Mouse (Mus musculus): ENCODE results near the gene 4930442H23Rik.

The 4930442H23Rik gene

GRCm38 (mm10) chr10:81145307-81145706 is 38.3 kb downstream of the 4930442H23Rik start:
- DNase-seq (ENCODE audit: low spot score in 2 of 2), result no peak

DNA sequence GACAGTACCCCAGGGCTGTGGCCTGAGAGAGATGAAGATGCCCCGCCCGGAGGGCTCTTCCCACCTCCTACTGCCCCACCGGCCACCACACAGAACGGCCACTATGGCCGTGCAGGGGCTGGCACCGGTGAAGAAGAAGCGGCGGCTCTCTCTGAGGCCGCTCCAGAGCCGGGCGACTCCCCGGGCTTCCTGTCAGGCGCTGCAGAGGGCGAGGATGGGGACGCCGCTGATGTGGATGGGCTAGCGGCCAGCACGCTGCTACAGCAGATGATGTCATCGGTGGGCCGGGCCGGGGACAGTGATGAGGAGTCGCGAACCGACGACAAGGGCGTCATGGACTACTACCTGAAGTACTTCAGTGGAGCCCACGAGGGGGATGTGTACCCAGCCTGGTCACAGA is 39.0 kb downstream of the 4930442H23Rik start:
- no peak for DNase-seq (ENCODE audit: low spot score in 2 of 2)

- no peak for DNase-seq (ENCODE audit: low spot score in 2 of 2)
Observed at GRCm38 (mm10) chr10:81143845-81144437, 39.7 kb downstream of the 4930442H23Rik start.

DNA sequence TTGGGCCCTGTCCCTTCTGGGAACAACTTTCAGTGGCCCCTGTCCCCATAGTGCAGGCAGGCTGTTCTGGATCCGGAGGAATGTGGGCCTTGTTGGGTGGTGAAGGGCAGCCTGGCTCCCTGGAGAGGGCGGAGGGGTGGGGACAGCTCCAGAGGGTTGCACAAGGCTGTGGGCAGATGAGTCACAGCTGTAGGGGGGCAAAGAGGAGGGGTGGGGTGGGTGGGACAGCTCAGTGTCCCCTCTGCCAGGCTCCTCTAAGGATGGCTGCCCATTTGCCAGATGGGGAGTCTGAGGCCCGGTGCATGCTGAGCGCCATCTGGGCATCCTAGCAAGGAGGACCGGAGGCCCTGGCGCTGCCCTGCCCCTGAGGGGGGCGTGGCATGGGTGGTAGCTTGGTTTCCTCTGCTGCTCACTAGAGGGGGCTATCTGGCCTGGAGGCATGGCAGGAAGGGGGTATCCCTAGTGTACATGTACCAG is 40.5 kb downstream of the 4930442H23Rik start:
- no peak for DNase-seq (ENCODE audit: low spot score in 2 of 2)

GRCm38 (mm10) chr10:81142551-81142981 is 41.1 kb downstream of the 4930442H23Rik start:
- no peak for DNase-seq (ENCODE audit: low spot score in 2 of 2)

GRCm38 (mm10) chr10:81141455-81142210 is 42.0 kb downstream of the 4930442H23Rik start:
- no peak for DNase-seq (ENCODE audit: low spot score in 2 of 2)

GRCm38 (mm10) chr10:81140717-81141454 is 42.8 kb downstream of the 4930442H23Rik start:
- no peak for DNase-seq (ENCODE audit: low spot score in 2 of 2)

- no peak for DNase-seq (ENCODE audit: low spot score in 2 of 2)
Observed at GRCm38 (mm10) chr10:81140005-81140404, 43.6 kb downstream of the 4930442H23Rik start.

- no peak for DNase-seq (ENCODE audit: low spot score in 2 of 2)
Observed at GRCm38 (mm10) chr10:81139529-81139846, 44.2 kb downstream of the 4930442H23Rik start.

DNA sequence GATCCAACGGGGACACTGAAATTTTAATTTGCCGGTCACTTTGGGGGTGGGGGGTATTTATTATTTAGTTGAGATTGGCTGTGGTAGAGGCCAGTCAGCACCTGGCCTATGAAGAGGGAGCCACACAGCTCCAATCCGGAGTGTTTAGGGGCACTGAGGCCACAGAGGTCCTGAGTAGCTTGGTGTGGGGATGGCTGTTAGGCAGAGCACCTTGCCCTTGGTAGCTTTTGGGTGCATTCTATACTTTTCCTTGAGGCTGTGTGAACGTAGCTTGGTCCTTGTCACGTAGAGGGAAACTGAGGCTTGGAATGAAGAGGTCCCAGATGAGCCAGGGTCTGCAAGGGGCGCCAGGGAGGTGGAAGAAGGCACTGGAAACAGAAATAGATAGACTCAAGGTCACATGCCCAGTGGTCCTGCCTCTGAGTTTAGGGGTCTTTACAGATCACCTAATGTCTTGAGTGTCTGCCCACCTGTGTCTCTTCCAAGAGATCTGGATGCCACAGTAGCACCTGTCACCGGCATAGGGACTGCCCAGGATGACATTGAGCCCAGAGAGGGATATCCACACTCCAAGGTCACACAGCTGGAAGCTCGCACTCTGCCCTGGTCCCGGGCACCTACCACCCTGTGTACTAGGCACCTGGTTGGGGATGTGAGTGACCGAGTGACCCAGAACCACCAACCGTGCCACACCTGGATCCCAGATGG is 44.7 kb downstream of the 4930442H23Rik start:
- no peak for DNase-seq (ENCODE audit: low spot score in 2 of 2)

GRCm38 (mm10) chr10:81138131-81138782 is 45.4 kb downstream of the 4930442H23Rik start:
- DNase-seq (ENCODE audit: low spot score in 2 of 2), result peak in 1 of 2 experiments; percentile 64

DNA sequence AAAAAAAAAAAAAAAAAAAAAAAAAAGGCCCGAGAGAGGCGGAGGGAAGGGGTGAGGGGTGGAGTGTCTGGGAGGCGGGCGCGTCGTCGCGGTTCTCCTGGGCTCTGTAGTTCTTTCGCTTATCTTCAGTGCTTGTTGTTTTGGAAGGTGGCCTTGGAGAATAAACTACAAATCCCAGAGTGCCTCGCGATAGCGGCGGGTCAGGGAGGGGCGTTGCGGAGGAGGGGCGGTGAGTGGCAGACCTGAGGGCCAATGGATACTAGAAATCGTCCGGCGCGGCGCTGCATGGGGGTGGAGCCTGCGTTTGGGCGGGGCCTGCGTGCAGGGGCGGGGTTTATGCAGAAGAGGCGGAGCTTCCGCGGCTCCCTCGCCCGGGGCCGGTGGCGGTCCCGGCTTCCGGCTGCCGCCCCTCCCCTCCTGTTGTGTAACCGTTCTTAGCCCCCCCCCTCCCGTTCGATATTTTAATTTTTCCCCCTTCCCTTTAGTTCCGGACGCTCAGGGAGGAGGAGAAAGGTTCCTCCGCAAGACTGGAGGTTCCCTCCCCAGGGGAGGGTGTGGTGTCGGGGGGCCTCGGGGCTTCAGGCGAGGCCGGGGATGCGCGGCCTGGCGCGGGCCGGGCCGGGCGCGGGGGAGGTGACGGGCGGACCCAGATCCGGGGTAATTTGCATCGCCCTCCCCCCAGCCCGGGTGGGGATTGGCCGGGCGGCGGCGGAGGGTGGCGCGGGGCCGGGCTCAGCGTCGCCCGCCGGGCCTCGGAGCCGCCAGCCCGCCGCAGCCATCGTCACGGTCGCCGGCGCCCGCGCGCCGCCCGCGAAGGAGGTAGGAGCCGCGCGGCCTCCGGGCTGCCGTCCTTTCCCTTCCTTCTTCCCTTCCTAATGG is 46.2 kb downstream of the 4930442H23Rik start:
- DNase-seq (ENCODE audit: low spot score in 2 of 2), result peak; percentile 99

GRCm38 (mm10) chr10:81136706-81137231 is 46.9 kb downstream of the 4930442H23Rik start:
- peak; percentile 85 to 86 for DNase-seq (ENCODE audit: low spot score in 2 of 2)

DNA sequence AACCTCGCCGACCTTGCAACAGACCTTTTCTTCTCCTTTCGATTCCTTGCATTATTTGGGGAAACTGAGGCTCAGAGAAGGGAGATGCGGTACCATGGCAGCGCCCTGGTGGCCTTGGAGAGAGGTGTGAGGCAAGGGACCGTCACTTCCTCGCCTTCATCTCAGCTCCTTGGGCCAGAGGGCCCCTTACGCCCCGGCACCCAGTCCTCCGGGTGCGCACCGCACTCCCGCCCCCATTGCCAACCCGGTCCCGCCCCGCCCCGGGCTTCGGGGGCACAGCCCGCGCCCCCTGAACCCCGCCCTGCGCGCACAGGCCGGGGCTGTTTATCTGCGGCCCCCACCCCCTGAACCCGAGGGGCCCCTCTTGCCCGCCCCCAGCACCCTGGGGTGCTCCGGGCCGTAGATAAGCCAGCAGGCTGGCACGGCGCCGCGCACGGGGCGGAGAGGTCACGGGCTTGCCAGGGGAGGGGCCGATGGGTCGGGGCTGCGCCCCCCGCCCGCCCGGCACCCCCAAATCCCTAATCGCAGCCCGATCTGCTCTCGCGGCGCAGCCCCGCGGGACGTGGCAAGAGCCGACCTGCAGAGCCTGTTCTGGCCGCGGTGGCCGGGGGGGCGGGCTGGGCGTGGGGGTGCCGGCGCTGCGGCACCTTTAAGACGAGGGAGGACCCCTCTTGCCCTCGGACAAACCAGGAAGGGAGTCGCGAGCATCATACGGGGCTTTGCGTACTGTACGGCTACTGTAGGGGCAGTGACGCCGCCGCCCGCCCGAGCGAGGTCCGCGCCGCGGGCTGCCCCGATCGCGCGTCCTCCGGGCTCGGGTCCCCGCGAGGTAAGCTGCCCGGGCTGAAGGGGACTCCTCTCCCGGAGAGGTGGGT is 47.6 kb downstream of the 4930442H23Rik start:
- DNase-seq (ENCODE audit: low spot score in 2 of 2), result peak; percentile 67 to 72

GRCm38 (mm10) chr10:81134966-81135681 is 48.5 kb downstream of the 4930442H23Rik start, which contains the start of gene Zbtb7a:
Gene Zbtb7a, plus strand, starts transcription at chr10:81135220.
- DNase-seq (ENCODE audit: low spot score in 2 of 2), result no peak

DNA sequence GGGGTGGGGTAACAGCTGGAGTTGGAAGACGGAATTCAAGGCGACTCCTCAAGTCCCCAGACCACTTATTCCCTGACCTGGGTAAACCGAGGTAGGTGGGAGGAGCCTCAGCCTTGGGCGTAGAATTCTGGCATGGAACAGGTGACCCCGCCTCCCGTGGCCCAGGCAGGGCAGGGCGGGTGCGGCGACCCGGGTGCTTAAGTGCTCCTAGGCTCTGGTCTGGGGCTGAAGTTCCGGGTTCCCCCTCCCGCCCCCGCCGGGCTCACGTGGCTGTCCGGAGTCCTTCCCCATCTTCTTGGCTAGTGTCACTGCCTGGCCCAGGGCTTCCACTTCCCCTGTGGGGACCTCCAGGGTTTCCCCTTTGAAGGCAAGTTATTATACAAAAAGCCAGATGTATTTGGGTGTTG is 49.5 kb downstream of the 4930442H23Rik start:
- peak in 1 of 2 experiments; percentile 62 for DNase-seq (ENCODE audit: low spot score in 2 of 2)

Measured in frontal cortex, postnatal 10 days (tissue).